Mouse (Mus musculus) brain, adult 2 months (tissue): Measurements from ENCODE around the gene Kcnj12.

Source experiments
- DNase-seq: peaks from one replicate; pipeline ENCODE4 v3.0.0; 2011; ENCODE audit warnings: low read depth, low spot score

Kcnj12 gene

GRCm38 (mm10) chr11:61059691-61060457 lies 37.5 kb downstream of the Kcnj12 start:
- DNase-seq = peak; percentile 76

- no peak for DNase-seq
Measured at GRCm38 (mm10) chr11:61060634-61061033, 38.3 kb downstream of the Kcnj12 start.

- peak; percentile 58 for DNase-seq
Measured at GRCm38 (mm10) chr11:61062548-61063461, 40.4 kb downstream of the Kcnj12 start.

- peak; percentile 80 for DNase-seq
Measured at GRCm38 (mm10) chr11:61063503-61063902, 41.1 kb downstream of the Kcnj12 start.

GRCm38 (mm10) chr11:61065620-61066019 lies 43.3 kb downstream of the Kcnj12 start:
- no peak for DNase-seq

- no peak for DNase-seq
Measured at GRCm38 (mm10) chr11:61067133-61067835, 44.9 kb downstream of the Kcnj12 start.

- peak; percentile 91 for DNase-seq
Measured at GRCm38 (mm10) chr11:61068866-61069265, 46.5 kb downstream of the Kcnj12 start.

- DNase-seq = no peak
Measured at GRCm38 (mm10) chr11:61069645-61070044, 47.3 kb downstream of the Kcnj12 start.

GRCm38 (mm10) chr11:61074646-61075317 lies 52.4 kb downstream of the Kcnj12 start:
- DNase-seq = no peak

GRCm38 (mm10) chr11:61075361-61076326 lies 53.3 kb downstream of the Kcnj12 start:
- DNase-seq = no peak

- DNase-seq = no peak
Measured at GRCm38 (mm10) chr11:61081624-61082023, 59.3 kb downstream of the Kcnj12 start.

- DNase-seq = peak; percentile 84
Measured at GRCm38 (mm10) chr11:61090195-61090594, 67.8 kb downstream of the Kcnj12 start.

GRCm38 (mm10) chr11:61091192-61091591 lies 68.8 kb downstream of the Kcnj12 start:
- no peak for DNase-seq

- peak; percentile 94 for DNase-seq
Measured at GRCm38 (mm10) chr11:61091642-61092262, 69.4 kb downstream of the Kcnj12 start.

- DNase-seq = no peak
Measured at GRCm38 (mm10) chr11:61098046-61098445, 75.7 kb downstream of the Kcnj12 start.

GRCm38 (mm10) chr11:61102397-61103339 lies 80.3 kb downstream of the Kcnj12 start:
- no peak for DNase-seq

GRCm38 (mm10) chr11:61104241-61104901 lies 82.0 kb downstream of the Kcnj12 start:
- DNase-seq = peak; percentile 94

GRCm38 (mm10) chr11:61108911-61109361 lies 86.6 kb downstream of the Kcnj12 start:
- no peak for DNase-seq
